Mouse (Mus musculus): ENCODE data around the gene Slc1a7. TPM values are rescaled to one million over a fixed set of nuclear protein-coding genes. Genes with fewer than 3 reads are reported as not detected.

Gene Slc1a7
- polyA plus RNA-seq, 1 experiment from 2014 or later, result not detected

DNA sequence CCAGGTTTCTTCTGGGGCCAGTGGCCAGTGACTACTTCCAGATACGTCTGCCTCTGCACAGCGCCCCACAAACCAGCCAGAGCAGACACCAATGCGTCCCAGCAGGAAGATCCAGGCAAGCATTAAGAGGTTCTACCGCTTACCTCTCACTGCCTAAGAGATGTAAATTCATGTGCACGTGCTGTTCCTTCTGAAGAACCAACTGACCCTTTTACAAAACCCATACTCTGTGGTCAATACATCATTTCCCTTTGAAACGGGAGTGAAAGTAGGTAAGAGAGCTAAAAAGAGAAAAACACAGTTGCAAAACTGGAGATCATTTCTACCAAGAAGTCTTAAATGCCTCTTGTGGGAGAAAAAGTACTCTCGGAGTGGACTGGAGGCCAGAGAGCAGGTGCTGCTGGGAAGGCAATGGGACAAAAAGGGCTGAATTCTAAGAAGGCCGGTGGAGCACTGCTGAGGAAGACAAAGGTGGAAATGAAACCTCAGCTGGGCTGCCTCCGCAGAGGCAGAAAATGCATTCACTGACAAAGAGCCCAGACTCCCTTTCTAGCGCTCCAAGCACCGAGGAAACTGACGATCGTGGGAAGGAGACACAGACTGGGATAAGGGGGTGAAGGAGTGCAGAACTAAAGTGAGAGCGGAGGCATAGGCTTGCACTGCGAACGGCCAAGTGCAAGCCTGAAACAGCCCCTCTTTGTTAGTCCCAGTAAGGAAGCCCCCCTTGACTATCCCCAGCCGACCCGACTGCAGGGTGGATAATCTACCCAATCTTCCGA lies 91.7 kb downstream of the Slc1a7 start:
- no peak overlapping the region for H3K9ac ChIP-seq (ENCODE audit: low read depth, low read length)
- H3K4me1 ChIP-seq (replicated peaks; ENCODE audit: control insufficient read depth, insufficient read depth, low read length), result no peaks in the 10 kb centered on the region
- DNase-seq (ENCODE audit: low spot score), result peak; percentile 5
- no peak for ATAC-seq (ENCODE audit: low FRiP score)
- H3K27ac ChIP-seq (ENCODE audit: low read depth, low read length), result no peak overlapping the region
- no peaks in the 10 kb centered on the region for H3K9me3 ChIP-seq (ENCODE audit: control insufficient read depth, low read length)
- H3K27me3 ChIP-seq (ENCODE audit: control insufficient read depth, insufficient read depth, low read length), result no peaks in the 10 kb centered on the region
- peaks cover 2% of the 10 kb centered on the region; the same call in 1 of the 2 replicates for H3K36me3 ChIP-seq (ENCODE audit: control insufficient read depth, insufficient read depth, low read length)
- 59% methylated on average over 19 of the region's 19 CpGs for WGBS
- H3K4me3 ChIP-seq (ENCODE audit: low read depth, low read length), result no peak overlapping the region
- H3K4me2 ChIP-seq (replicated peaks; ENCODE audit: low read depth, low read length), result no peak overlapping the region

DNA sequence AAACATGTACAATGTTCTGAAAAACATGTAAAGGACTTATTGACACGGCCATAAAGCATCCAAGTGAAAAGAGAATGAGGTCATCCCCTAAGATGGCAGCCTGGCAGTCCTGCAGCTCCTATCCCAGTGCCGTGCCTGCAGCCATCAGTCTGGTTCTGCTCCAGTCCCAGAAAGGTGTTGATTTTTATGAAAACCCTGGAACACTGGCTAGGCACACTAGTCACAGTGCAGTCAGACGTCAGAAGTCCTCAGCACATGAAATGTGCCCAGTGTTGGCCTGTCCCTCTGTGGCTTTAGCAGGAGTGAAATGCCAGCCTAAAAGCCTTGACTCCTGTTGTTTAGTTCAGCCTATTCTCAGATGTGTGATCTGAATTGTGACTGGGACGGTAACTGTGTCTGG lies 92.6 kb downstream of the Slc1a7 start:
- no peak overlapping the region for H3K4me3 ChIP-seq (ENCODE audit: low read depth, low read length)
- no peak overlapping the region for H3K9ac ChIP-seq (ENCODE audit: low read depth, low read length)
- no peak overlapping the region for H3K4me2 ChIP-seq (replicated peaks; ENCODE audit: low read depth, low read length)
- H3K27ac ChIP-seq (ENCODE audit: low read depth, low read length), result no peak overlapping the region
- H3K27me3 ChIP-seq (ENCODE audit: control insufficient read depth, insufficient read depth, low read length), result no peaks in the 10 kb centered on the region
- H3K9me3 ChIP-seq (ENCODE audit: control insufficient read depth, low read length), result no peaks in the 10 kb centered on the region
- DNase-seq (ENCODE audit: low spot score) (no peak), ATAC-seq (ENCODE audit: low FRiP score) (no peak)
- peaks cover 2% of the 10 kb centered on the region; the same call in 1 of the 2 replicates for H3K36me3 ChIP-seq (ENCODE audit: control insufficient read depth, insufficient read depth, low read length)
- no peaks in the 10 kb centered on the region for H3K4me1 ChIP-seq (replicated peaks; ENCODE audit: control insufficient read depth, insufficient read depth, low read length)
- WGBS, result 80% methylated on average over 4 of the region's 4 CpGs

- H3K4me2 ChIP-seq (replicated peaks; ENCODE audit: low read depth, low read length), result no peak overlapping the region
- no peaks in the 10 kb centered on the region for H3K27me3 ChIP-seq (ENCODE audit: control insufficient read depth, insufficient read depth, low read length)
- H3K9me3 ChIP-seq (ENCODE audit: control insufficient read depth, low read length), result no peaks in the 10 kb centered on the region
- no peak for ATAC-seq (ENCODE audit: low FRiP score)
- WGBS, result 96% methylated on average over 5 of the region's 5 CpGs
- no peak overlapping the region for H3K27ac ChIP-seq (ENCODE audit: low read depth, low read length)
- H3K9ac ChIP-seq (ENCODE audit: low read depth, low read length), result no peak overlapping the region
- peaks cover 2% of the 10 kb centered on the region; the same call in 1 of the 2 replicates for H3K36me3 ChIP-seq (ENCODE audit: control insufficient read depth, insufficient read depth, low read length)
- no peaks in the 10 kb centered on the region for H3K4me1 ChIP-seq (replicated peaks; ENCODE audit: control insufficient read depth, insufficient read depth, low read length)
- no peak for DNase-seq (ENCODE audit: low spot score)
- no peak overlapping the region for H3K4me3 ChIP-seq (ENCODE audit: low read depth, low read length)
Observed at GRCm38 (mm10) chr4:108062524-108062923, 94.4 kb downstream of the Slc1a7 start.

Other genes with a start within 250 kb of the Slc1a7 start
- 22.6 and 24.9 TPM in 2 replicates for gene Lrp8, start 166.1 kb upstream of the Slc1a7 start, polyA plus RNA-seq (2014; fragmentation: Nextera tagmentation; extraction: Ambion mirVana)
- 224 and 249 TPM in 2 replicates for gene Magoh, start 88.6 kb upstream of the Slc1a7 start, polyA plus RNA-seq (2014; fragmentation: Nextera tagmentation; extraction: Ambion mirVana)
- 118 and 135 TPM in 2 replicates for gene 0610037L13Rik, start 78.5 kb upstream of the Slc1a7 start, polyA plus RNA-seq (2014; fragmentation: Nextera tagmentation; extraction: Ambion mirVana)
- gene Cpt2, start 44.7 kb upstream of the Slc1a7 start, polyA plus RNA-seq (2014; fragmentation: Nextera tagmentation; extraction: Ambion mirVana), result 34.0 and 38.4 TPM in 2 replicates
- 0.33 and 0.43 TPM in 2 replicates for gene Podn, start 128.1 kb downstream of the Slc1a7 start, polyA plus RNA-seq (2014; fragmentation: Nextera tagmentation; extraction: Ambion mirVana)
- gene Scp2, start 176.7 kb downstream of the Slc1a7 start, polyA plus RNA-seq (2014; fragmentation: Nextera tagmentation; extraction: Ambion mirVana), result 207 and 224 TPM in 2 replicates
- gene Echdc2, start 197.1 kb downstream of the Slc1a7 start, polyA plus RNA-seq (2014; fragmentation: Nextera tagmentation; extraction: Ambion mirVana), result 13.1 and 14.7 TPM in 2 replicates
- 0.31 TPM in 1 of 2 replicates, not detected in the other for gene Zyg11a, start 249.7 kb downstream of the Slc1a7 start, polyA plus RNA-seq (2014; fragmentation: Nextera tagmentation; extraction: Ambion mirVana)

Data from hindbrain, embryonic 11.5 days (tissue).